Mouse (Mus musculus) embryonic facial prominence, embryonic 14.5 days (tissue): ENCODE measurements around the gene Whrn. TPM values are rescaled to one million over a fixed set of nuclear protein-coding genes. Genes with fewer than 3 reads are reported as not detected.
A peak's percentile ranks its signal among the peaks of the same experiment; 100 is the strongest.

Experiments used
- ATAC-seq: fragments of 200-750 bp; cut with Nextera tagmentation; 2 replicates; pipeline ENCODE4 v1.8.0; 2017; ENCODE audit warnings: low read depth, moderate number of reproducible peaks, moderate TSS enrichment
- DNase-seq: peaks from one replicate; pipeline ENCODE4 v3.0.0-alpha.2; 2015; ENCODE audit warnings: low spot score
- H3K27ac ChIP-seq: fragments of 300-500 bp; sonication (generic); replicated peaks from 2 replicates; pipeline ENCODE4 v1.5.1; 2014; ENCODE audit warnings: low read depth, mild to moderate bottlenecking, low read length, moderate library complexity
- H3K27me3 ChIP-seq: fragments of 300-500 bp; sonication (generic); replicated peaks from 2 replicates; pipeline ENCODE4 v1.6.1; 2014; ENCODE audit warnings: low read length; ENCODE audit not compliant: control insufficient read depth, insufficient read depth
- H3K36me3 ChIP-seq: fragments of 300-500 bp; sonication (generic); 2 replicates; pipeline ENCODE4 v1.6.1; 2014; ENCODE audit warnings: low read length, mixed read lengths; ENCODE audit not compliant: control insufficient read depth, insufficient read depth
- H3K4me1 ChIP-seq: fragments of 300-500 bp; sonication (generic); 2 replicates; pipeline ENCODE4 v1.6.1; 2014; ENCODE audit warnings: antibody characterized with exemption, low read length; ENCODE audit not compliant: control insufficient read depth, insufficient read depth
- H3K4me2 ChIP-seq: fragments of 300-500 bp; sonication (generic); 2 replicates; pipeline ENCODE4 v1.6.1; 2014; ENCODE audit warnings: low read depth, mild to moderate bottlenecking, low read length, moderate library complexity, mixed read lengths
- H3K4me3 ChIP-seq: fragments of 300-500 bp; sonication (generic); 2 replicates; pipeline ENCODE4 v1.5.1; 2014; ENCODE audit warnings: low read depth, mild to moderate bottlenecking, low read length
- H3K9ac ChIP-seq: fragments of 300-500 bp; sonication (generic); 2 replicates; pipeline ENCODE4 v1.6.1; 2014; ENCODE audit warnings: low read depth, mild to moderate bottlenecking, low read length, moderate library complexity, mixed read lengths
- H3K9me3 ChIP-seq: fragments of 300-500 bp; sonication (generic); 2 replicates; pipeline ENCODE4 v1.6.1; 2016; ENCODE audit warnings: low read length; ENCODE audit not compliant: control insufficient read depth
- WGBS: fragments of 180-500 bp; shearing (Covaris S2); extraction: QIAGEN DNeasy Blood & Tissue Kit; methylation state at CpG from one replicate; pipeline ENCODE4 v1.1.7; 2014; 5-methylcytosine and 5-hydroxymethylcytosine counted together
- polyA plus RNA-seq: library from polyadenylated mRNA; unstranded; fragments of >200 nt; fragmentation: Nextera tagmentation; extraction: Ambion mirVana; gene quantifications from 2 replicates; pipeline ENCODE4 v1.2.1, GENCODE M21; 2014

Whrn gene
- polyA plus RNA-seq = 4.4 and 5.0 TPM in 2 replicates

GRCm38 (mm10) chr4:63495915-63496278 is at the start of gene Whrn:
TSS of gene Whrn (minus strand) at chr4:63495991.
- no peaks in the 10 kb centered on the region for H3K36me3 ChIP-seq
- 0% methylated on average over 17 of the region's 34 CpGs for WGBS
- peak within 1 kb of the TSS; percentile 77 for H3K9ac ChIP-seq
- H3K4me3 ChIP-seq = peak within 1 kb of the TSS; percentile 74
- peaks cover 16% of the 10 kb centered on the region for H3K27me3 ChIP-seq
- H3K4me1 ChIP-seq = no peaks in the 10 kb centered on the region; the same call in 1 of the 2 replicates
- ATAC-seq (peak; percentile 87), DNase-seq (peak; percentile 89)
- no peaks in the 10 kb centered on the region for H3K9me3 ChIP-seq
- H3K27ac ChIP-seq = no peak within 1 kb of the TSS
- H3K4me2 ChIP-seq = peak within 1 kb of the TSS; percentile 90

- Histone ChIP-seq H3K36me3 (peaks cover 18% of the 10 kb centered on the region), H3K27me3 (no peaks in the 10 kb centered on the region), H3K4me3 (peak overlapping the region; percentile 89), H3K27ac (peak overlapping the region; percentile 78), H3K9me3 (no peaks in the 10 kb centered on the region), H3K4me1 (peaks cover 25% of the 10 kb centered on the region), H3K4me2 (peak overlapping the region; percentile 84), H3K9ac (peak overlapping the region; percentile 94)
- ATAC-seq = no peak
- DNase-seq = no peak
- WGBS = 20% methylated on average over 19 of the region's 26 CpGs
Measured at GRCm38 (mm10) chr4:63545231-63545958, 49.6 kb upstream of the Whrn start.

- peak within 1 kb of the TSS; percentile 84 for H3K4me2 ChIP-seq
- H3K27me3 ChIP-seq = no peaks in the 10 kb centered on the region
- peak within 1 kb of the TSS; percentile 94 for H3K9ac ChIP-seq
- 3% methylated on average over 5 of the region's 57 CpGs for WGBS
- H3K27ac ChIP-seq = peak within 1 kb of the TSS; percentile 78
- ATAC-seq (peak; percentile 93), DNase-seq (peak; percentile 97)
- peaks cover 16% of the 10 kb centered on the region for H3K36me3 ChIP-seq
- H3K9me3 ChIP-seq = no peaks in the 10 kb centered on the region
- peak within 1 kb of the TSS; percentile 89 for H3K4me3 ChIP-seq
- peaks cover 25% of the 10 kb centered on the region for H3K4me1 ChIP-seq
Measured at GRCm38 (mm10) chr4:63544494-63545230, 48.9 kb upstream of the Whrn start, which contains the start of gene Atp6v1g1. TSS of gene Atp6v1g1 (plus strand) at chr4:63544772.

- H3K4me3 ChIP-seq = peak overlapping the region; percentile 89
- peaks cover 25% of the 10 kb centered on the region for H3K4me1 ChIP-seq
- no peaks in the 10 kb centered on the region for H3K27me3 ChIP-seq
- no peaks in the 10 kb centered on the region for H3K9me3 ChIP-seq
- no peak for DNase-seq
- peak overlapping the region; percentile 50 for H3K9ac ChIP-seq
- H3K4me2 ChIP-seq = peak overlapping the region; percentile 84
- H3K27ac ChIP-seq = peak overlapping the region; percentile 68
- H3K36me3 ChIP-seq = peaks cover 8% of the 10 kb centered on the region
- 57% methylated on average over 10 of the region's 10 CpGs for WGBS
- ATAC-seq = peak; percentile 28
Measured at GRCm38 (mm10) chr4:63543746-63544493, 48.1 kb upstream of the Whrn start.

- H3K4me1 ChIP-seq = peaks cover 23% of the 10 kb centered on the region
- H3K27me3 ChIP-seq = no peaks in the 10 kb centered on the region
- H3K9ac ChIP-seq = no peak overlapping the region
- no peaks in the 10 kb centered on the region for H3K36me3 ChIP-seq
- no peaks in the 10 kb centered on the region for H3K9me3 ChIP-seq
- DNase-seq (peak; percentile 86), ATAC-seq (peak; percentile 25; the same call in 1 of the 2 replicates)
- 35% methylated on average over 2 of the region's 2 CpGs for WGBS
- H3K4me3 ChIP-seq = no peak overlapping the region
- no peak overlapping the region for H3K4me2 ChIP-seq
- 0 out of 2 replicates have a peak overlapping the region, but pooled peaks have one; percentile 48 for H3K27ac ChIP-seq
Measured at GRCm38 (mm10) chr4:63542209-63542608, 46.4 kb upstream of the Whrn start.

GRCm38 (mm10) chr4:63537602-63538001 is 41.8 kb upstream of the Whrn start:
- 85% methylated on average over 4 of the region's 4 CpGs for WGBS
- no peak overlapping the region for H3K4me3 ChIP-seq
- no peak for ATAC-seq
- H3K9me3 ChIP-seq = no peaks in the 10 kb centered on the region
- no peak for DNase-seq
- no peaks in the 10 kb centered on the region for H3K36me3 ChIP-seq
- no peaks in the 10 kb centered on the region for H3K4me1 ChIP-seq
- no peak overlapping the region for H3K9ac ChIP-seq
- no peak overlapping the region for H3K4me2 ChIP-seq
- no peaks in the 10 kb centered on the region for H3K27me3 ChIP-seq
- H3K27ac ChIP-seq = no peak overlapping the region

- no peak overlapping the region for H3K4me3 ChIP-seq
- DNase-seq (no peak), ATAC-seq (no peak)
- WGBS = 77% methylated on average over 7 of the region's 7 CpGs
- H3K4me2 ChIP-seq = no peak overlapping the region
- no peaks in the 10 kb centered on the region for H3K4me1 ChIP-seq
- no peaks in the 10 kb centered on the region for H3K36me3 ChIP-seq
- no peak overlapping the region for H3K27ac ChIP-seq
- no peaks in the 10 kb centered on the region for H3K27me3 ChIP-seq
- H3K9me3 ChIP-seq = no peaks in the 10 kb centered on the region
- H3K9ac ChIP-seq = no peak overlapping the region
Measured at GRCm38 (mm10) chr4:63530409-63530808, 34.6 kb upstream of the Whrn start.

- ATAC-seq = no peak
Measured at GRCm38 (mm10) chr4:63528946-63529345, 33.2 kb upstream of the Whrn start.

More at GRCm38 (mm10) chr4:63528946-63529345, 33.2 kb upstream of the Whrn start:
- H3K27ac ChIP-seq = no peak overlapping the region
- H3K9me3 ChIP-seq = no peaks in the 10 kb centered on the region
- no peaks in the 10 kb centered on the region for H3K36me3 ChIP-seq
- H3K4me3 ChIP-seq = no peak overlapping the region
- H3K9ac ChIP-seq = no peak overlapping the region
- 72% methylated on average over 6 of the region's 6 CpGs for WGBS
- H3K4me1 ChIP-seq = no peaks in the 10 kb centered on the region
- DNase-seq = peak; percentile 53
- no peaks in the 10 kb centered on the region for H3K27me3 ChIP-seq
- no peak overlapping the region for H3K4me2 ChIP-seq
